Mouse (Mus musculus) right cerebral cortex, adult 18-20 months (tissue): ENCODE data around the gene Tbc1d14.

Experiments used
- DNase-seq: peaks from one replicate; pipeline ENCODE4 v3.0.0; 2022; ENCODE audit warnings: mixed read lengths

The Tbc1d14 gene

DNA sequence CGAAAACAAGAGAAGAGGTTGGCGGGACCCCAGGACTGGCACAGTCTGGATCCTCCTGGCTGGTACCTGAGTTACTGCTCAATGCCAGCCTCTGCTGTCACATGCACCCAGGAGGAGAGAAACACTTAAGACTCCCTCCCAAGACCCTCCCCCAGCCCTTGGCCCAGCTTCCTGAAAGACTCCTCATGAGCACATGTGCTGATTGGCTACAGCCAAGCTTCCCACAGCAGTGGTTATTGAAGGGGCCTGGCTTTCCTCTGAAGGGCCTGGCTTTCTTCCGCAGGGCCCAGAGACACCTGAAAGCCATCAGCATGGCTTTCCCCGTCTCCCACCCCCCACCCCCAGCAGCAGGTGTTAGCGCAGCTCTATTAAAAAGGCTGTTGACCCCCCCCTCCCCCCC, at the start of gene Tbc1d14:
Tbc1d14 (minus strand) TSS at position 101 of the 400 bp plus-strand sequence.
- DNase-seq = no peak

DNA sequence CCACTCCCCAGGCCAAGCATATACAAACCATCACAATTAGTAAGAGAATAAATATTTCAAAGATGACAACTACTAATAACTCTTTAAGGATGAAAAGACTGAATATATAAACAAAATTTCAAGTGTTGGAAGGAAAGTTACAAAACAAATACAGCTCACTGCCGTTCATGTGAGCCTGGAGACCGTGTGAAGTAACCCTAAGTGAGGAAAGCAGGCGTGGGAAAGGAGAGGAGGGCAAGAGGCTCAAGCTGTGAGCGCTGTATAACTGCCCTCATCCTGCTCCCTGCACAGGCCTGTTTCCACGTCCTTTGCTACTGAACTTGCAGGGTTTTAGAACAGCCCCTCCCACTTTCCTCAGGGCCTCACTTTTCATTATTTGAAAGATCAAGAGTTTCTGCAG, 32.5 kb upstream of the Tbc1d14 start:
- DNase-seq = no peak

DNA sequence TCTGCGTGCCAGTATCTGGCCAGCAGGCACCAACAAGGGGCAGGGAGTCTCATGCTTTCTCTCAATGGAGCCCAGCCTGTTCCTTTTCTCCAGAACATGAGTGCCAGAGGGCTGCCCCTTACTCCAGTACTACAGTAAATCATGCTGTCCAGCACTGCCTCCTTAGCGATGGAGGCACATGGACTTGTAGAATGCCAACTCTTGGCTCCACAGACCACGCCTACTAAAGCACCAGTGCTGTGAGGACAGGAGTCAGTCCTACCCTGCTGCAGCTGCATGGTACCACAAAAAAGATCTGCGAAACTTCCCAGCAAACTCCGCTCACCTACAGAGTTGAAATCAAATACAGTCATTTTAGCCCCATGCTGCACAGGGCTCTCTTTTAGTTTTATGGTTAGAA, 30.6 kb upstream of the Tbc1d14 start:
- no peak for DNase-seq

DNA sequence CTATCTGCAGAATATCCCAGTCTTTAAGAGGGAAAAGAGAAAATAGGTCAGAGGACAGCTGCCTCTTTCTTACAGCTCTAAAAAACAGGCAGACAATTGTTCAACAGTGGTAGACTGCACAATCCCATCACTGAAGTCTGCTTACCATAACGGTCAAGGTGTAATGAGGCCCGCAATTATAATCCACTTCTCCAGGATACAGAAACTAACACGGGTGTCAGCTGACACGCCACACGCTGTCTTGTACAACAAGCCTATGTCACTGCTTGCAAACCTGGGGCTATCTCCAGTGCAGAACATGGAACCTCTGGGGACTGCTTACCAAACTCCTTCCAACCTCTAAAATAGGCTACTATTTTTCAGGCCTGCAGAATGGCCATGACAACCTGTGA, 28.0 kb upstream of the Tbc1d14 start:
- DNase-seq = no peak

DNA sequence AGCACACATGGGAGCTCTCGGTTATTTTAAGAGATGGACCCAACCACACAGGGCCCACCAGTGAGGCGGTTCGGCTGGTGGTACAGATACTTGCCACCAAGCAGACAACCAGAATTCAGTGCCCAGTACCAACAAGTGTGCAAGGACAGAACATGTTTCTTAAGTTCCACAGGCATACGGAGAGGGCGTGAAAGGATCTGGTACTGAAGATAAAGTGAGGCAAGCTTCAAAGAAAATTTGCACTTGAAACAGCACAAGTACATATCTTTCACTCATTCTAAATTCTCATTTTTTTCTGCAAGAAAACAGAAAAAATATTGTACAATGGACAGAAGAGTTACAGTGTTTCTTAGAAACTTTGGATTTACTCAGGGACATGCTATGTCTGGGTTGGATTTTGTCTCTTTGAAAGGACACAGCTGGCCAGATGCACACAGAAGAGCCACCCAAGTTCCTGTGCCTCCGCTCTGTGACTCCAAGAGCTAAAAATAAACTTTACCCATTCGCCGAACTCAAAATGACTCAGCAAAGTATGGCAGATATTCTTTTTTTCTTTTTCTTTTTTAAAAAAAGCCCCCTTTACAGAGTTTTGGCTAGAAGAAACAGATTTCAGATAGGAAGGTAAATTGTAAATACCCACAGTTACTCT, 27.5 kb upstream of the Tbc1d14 start:
- no peak for DNase-seq

DNA sequence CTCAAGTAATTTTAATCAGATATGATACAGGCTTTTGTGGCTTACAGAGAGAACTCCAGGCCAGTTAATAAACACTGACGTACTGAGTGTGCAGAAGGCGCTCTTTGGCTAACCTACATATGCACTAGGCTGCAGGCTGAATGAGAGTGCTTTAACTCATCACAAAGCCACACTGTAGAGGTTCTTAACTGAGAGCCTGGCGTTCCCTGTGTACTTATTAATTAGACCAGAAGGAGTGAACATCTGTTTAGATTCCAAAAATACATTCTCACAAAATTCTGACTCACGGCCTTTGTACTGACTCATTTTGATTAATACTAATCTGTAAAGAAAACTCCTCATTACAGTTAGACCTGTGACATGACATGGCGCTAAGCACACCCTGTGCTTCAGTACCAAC, 25.8 kb upstream of the Tbc1d14 start:
- DNase-seq = no peak

DNA sequence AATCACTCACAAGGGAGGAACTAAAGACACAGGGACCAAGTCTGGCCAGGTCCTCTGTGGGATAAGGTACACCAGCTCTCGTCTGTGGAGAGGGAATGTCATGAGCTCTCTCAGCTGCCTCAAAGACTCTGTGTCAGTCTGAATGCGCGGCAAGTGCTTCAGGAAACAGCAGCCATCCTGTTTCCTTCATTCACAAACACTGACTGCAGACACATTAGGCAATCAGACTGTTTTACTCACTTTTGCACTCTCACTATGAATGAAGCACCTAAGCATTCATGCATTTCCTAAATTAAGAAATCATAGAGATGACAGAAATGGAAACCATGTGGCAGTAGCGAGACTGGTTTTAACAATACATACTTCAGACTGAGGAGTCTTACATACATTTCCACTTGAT, 25.3 kb upstream of the Tbc1d14 start:
- DNase-seq = no peak

DNA sequence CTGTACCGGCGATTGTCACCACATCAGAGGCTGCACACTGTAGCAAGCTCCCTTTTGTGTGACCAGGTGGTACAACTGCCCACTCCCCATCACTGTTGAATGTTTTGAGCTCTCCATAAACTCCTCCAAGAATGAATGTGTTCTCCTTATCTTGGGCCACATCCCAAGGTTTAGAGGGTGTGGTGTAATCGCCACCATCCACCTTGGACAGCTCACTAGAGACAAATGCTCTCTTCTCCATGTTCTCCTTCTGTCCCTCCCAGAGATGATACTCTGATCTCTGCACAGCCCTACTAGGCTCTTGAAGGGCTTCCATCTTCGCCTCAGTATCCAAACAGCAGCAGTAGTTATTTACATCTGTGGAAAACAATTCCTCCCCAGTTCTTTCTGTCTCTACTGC, 21.0 kb upstream of the Tbc1d14 start:
- no peak for DNase-seq

DNA sequence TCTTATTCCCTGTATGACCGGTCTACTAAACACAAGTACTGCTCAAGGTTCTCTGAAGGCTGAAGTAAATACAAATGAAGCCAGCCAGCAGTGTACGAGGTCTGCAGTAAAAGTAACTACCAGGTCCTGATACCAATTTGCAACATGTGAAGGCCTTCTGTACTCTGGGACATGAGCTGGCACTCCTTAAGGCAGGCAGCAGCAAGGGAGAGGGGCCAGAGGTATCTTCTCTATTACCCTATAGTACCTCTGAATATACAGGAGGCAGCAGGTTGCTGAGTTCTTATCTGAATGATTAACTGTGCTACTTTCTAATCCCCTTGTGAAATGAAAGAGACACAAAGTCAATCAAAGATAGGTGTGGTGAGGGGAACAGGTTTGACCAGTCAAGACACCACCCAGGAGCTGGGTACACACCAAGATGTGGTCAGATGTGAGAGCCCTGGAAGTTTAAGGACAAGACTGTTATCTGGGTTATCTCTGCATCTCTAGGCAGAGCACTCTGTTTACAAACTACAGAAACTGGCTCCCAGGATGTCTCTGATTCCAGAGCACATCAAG, 15.9 kb upstream of the Tbc1d14 start:
- no peak for DNase-seq

DNA sequence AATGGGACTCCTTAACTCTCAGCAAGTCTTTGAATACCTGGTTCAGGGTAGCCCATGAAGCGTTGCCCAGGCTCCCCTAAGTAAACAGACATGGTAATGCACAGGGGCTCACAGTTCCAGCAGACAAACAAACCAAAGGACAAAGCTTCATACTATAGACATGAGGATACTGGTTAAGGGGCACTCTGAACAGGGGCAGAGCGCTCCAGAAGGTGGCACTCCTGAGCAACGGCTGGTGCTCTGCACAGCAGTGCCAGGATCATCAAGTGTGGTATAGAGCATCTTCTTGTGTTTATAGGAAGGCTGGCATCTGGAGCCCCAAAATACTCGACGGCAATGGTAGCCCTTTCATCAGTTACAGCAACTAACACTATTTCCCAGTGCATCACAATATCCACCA, 10.0 kb upstream of the Tbc1d14 start:
- DNase-seq = peak; percentile 47

DNA sequence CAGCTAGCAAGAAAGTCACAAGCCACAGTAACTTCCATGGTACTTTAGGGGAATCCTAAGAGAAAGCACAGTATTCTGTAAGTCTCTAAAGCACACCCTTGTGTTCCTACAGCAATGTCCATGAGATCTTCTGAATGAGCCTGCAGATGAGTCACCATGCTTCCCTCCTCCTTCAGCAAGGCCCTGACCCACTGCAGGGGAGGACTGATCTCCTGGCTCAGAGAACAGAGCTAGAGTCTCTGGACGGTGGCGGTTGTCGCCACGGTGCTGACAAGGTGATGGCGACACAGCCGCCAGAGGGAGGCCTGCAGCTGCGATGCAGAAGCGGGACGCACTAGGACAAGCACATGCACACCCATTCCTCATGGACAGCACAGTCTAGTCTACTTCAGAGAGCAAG, 9.0 kb upstream of the Tbc1d14 start:
- no peak for DNase-seq

DNA sequence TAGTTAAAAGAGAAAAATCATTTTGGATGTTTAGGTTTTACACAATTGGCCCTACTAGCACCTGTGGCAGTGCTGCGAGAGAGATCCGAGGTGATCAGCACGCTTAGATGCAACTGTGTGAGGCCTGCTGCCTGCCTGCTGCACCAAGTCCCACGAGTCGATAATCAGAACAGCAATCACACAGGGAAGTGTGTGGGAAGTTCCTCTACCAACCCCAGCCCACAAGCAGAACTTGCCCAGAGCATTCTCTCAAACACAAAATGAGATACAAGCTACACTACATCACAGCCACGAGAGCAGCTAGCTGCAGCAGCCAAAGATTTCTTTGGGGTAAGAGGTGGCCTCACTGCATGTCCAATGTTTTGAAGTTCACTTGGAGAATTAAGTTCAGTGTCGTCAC, 8.4 kb upstream of the Tbc1d14 start:
- DNase-seq = peak; percentile 64

DNA sequence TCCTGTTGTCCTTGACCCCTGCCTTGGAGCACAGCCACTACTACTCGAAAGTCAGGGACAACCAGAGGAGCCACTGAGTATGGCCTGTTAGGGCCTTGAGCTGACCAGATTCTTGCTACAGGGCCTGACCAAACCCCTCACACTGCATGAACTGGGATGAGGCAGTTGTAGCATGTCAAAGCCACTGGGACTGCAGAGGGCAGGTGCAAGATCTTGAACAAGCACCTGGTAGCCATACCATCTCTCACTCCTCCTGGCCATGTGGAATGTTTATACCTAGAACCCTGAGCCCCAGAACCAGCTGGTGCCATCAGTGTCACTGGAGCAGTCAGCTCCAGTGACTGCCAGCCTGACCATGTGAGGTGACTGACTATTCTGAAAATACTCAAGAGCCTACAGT, 5.8 kb upstream of the Tbc1d14 start:
- DNase-seq = no peak

DNA sequence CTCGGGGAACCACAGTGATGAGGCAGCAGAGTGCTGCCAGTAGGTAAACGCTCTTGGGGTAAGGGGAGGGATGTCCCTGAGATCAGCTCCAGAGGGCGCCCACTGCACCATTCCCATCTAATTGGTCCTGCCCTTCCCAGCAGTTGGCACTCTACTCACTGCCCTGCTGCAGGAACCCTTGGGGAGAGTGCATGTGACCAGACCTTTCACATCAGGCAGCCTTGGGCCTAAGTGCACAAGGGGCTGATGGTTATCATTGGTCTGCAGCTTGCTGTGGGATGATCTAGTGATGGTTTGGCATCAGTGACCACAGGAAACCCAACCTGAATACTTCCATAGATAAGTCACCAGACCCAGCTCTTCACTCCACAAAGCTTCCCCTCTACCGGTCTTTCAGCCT, 4.6 kb upstream of the Tbc1d14 start:
- no peak for DNase-seq

DNA sequence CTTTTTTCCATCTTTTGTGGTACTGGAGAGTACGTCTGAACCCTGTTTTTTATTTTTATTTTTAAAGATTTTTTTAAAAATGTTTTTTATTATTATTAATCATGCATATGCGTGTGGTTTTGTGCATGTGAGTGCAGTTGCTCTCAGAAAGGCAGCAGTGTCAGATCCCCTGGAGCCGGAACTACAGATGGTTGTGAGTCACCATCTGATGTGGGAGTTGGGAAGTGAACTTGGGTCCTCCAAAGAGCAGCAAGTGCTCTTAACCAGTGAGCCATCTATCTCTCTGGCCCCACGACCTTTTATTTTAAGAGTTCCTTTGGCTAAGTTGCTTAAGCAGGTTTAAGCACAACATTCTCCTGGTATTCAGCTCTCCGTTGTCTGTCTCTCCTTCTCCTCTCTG, 3.1 kb upstream of the Tbc1d14 start:
- DNase-seq = no peak

DNA sequence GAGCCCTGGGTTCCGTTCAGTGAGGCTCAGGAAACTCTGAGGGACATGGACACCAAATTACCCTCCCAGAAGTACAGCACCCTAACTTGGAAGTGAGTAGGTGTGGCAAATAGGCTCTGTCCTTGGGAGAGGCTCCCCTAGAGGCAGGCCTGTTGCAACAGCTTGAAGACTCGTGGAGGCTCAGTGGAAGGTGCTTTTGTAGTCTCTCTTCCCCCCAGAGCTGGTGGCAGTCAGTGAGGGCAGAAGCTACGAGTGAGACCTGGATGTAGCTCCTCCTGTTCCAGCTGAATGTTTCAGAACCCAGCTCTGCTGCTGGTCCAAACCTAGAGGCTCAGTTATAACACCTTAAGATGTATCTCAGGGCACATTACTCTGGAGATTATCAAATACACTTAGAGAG, 2.0 kb upstream of the Tbc1d14 start:
- DNase-seq = no peak

DNA sequence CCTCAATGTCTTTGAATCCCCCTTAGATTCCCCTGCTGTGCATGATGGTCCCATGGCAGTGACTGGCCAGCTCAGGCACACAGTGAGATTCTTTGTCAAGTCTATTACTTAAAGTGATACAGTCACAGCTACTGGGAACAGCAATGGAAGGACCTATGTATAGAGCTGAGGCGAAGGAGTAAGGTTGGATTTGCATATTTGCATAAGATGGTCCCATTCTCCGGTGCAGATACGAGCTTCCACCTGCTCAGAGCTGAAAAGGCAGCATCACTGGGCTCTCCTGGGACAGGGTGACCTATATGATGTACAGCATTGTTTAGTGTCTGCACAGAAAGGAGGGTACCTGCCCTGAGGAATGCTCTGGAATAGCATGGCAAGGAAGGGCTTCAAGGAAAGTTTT, 1.3 kb upstream of the Tbc1d14 start:
- no peak for DNase-seq

DNA sequence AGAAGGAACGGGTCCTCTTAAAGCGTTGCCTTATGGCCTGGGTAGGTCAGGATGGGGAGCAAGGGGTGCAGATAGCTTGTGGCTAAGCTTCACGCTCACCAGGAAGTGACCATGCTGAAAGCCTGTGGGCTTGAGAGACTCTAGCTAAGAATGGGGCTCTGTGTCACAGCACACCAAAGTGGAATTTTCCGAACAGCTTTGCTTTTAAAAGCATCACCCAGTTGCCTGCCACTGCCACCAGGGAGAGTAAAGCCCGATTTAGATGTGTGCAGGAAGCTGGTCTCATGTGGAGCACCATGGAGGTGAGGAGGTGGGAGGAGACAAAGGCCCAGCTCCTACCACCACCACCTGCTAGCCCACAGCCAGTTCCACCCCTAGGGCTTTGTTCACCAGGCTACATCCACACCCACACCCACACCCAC, 2.6 kb downstream of the Tbc1d14 start:
- DNase-seq = peak; percentile 82

DNA sequence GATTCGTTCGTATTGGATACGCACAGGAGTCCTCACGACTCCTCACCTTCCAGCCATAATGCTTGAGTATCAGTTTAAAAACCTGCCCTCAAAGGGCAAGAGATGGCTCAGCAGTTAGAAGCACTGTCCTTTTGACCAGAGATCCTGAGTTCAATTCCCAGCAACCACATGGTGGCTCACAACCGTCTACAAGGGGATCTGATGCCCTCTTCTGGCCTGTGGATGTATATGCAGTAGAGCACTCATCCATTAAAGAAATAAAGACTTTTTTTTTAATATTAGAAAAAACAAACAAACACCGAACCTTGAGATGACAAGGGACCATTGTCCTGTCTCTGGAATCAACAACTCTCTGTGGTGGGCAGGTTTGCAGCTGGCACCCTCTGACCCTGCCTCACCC, 8.8 kb downstream of the Tbc1d14 start:
- no peak for DNase-seq

DNA sequence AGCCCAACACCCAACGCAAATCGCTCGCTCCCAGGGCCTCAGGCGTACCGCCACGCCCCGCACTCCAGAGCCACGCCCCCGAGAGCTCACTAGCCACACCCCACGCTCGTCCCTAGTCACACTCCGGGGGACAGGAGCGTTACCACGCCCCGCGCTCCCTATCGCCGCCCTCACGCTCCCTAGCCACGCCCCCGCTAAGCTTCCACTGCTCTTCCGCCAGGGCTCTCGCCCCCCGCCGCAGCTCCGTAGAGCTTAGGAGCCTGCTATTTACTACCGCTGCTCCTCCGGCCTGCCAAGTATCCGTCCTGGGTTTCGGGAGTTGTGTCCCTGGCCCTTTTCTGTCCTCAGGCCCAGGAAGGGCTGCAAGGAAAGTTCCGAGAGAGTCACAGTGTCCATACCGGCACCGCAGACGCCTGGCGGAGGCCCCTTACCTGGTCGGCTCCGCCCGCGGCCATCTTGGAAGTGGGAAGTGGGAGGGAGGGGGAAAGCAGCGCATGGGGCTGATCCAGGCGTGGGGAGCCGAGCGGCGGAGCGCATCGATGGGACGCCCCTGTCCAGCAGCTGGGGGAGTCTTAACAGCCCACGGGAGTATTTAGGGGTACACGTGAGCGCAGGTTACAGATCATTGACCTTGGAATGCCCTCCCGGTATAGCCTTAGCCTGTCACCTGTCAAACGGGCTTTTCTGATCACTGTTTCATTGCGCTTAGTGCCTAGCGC, 11.0 kb downstream of the Tbc1d14 start:
- peak; percentile 99 for DNase-seq

DNA sequence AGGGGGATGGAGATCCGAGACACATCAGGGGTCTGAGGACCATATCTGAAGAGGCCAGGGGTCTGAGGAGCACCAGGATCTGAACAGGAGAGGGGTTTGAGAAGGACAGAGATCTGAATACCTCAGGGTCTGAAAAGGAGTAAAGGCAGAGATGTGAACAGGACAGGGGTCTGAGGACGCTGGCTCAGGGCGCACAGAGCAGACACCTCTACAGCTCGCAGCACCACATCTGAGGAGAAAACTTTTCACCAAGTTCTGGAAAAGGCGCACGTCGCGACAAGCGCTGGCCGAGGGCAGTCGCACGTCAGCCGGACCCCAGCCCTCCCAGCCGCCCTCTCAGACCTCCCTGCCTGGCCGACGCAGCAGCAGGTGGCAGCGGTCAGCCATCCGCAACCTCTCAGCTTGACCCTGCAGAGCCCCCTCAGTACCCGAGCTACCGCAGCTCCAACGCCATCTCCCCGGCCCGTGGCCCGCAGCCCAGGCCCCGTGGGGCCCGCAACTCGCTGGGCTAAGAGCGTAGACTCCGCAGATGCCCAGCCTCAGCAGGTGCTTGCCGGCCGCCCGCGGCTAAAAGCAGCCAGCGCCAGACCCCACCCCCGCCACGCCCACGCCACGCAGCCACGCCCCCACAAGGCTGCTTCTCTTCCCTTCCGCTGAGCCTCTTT, 11.7 kb downstream of the Tbc1d14 start:
- DNase-seq = no peak

DNA sequence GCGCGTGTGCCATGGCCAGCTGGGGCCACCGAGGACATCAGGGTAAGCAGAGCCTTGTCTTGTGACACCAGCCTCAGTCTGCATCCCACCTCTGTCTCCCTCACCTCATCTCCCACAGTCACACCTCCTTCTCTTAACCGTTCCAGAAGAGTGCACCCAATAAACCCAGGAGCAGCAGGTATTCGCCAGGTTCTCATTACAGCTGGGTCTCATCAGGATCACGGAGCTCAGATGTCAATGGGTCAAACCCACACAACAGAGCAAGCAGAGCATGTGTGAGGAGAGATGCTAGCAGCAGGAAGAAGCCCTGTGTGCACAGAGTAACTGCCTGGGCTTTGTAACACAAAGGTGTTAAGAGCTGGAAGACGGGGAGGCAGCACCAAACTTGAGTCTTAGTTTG, 13.1 kb downstream of the Tbc1d14 start:
- DNase-seq = no peak

DNA sequence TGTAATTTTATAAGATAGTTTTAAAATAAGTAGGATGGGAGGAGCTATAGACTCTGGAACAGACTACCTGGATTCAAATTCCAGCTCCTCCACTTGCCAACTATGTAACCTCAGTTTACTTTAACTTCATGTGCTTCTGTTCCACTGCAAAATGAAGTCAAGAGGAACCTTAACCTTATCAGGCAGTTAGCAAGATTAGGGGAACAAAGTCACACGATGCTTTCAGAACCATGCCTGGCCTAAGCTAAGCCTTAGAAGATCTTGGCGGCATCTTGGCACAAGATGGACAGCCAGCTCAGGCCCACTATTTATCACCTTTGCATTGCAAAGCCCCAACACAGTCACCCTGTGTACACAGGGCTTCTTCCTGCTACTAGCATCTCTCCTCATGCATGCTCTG, 14.1 kb downstream of the Tbc1d14 start:
- DNase-seq = no peak

DNA sequence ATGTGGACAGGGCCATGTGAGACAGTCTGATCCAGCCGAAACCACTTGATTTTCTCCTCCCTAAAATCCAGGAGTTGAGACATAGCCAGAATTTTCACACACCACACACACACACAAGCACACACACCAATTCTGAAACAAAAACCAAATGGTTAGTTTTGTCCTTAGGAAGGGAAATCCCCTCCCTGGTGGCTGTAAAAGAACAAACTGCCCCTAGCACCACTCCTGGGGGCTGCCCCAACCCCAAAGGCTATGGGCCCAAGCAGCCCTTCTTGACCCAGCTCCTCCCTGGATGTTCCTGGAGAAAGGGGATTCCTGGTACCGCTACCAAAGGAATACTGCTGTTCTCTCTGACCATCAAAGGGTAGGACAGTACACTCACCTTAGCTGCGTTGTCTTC, 16.6 kb downstream of the Tbc1d14 start:
- DNase-seq = no peak
